Mouse (Mus musculus): ENCODE data around the gene Anapc15. TPM values are rescaled to one million over a fixed set of nuclear protein-coding genes. Genes with fewer than 3 reads are reported as not detected.

Gene Anapc15
- total RNA-seq, 2 experiments from 2014 or later, result 57.1 to 94.9 TPM

DNA sequence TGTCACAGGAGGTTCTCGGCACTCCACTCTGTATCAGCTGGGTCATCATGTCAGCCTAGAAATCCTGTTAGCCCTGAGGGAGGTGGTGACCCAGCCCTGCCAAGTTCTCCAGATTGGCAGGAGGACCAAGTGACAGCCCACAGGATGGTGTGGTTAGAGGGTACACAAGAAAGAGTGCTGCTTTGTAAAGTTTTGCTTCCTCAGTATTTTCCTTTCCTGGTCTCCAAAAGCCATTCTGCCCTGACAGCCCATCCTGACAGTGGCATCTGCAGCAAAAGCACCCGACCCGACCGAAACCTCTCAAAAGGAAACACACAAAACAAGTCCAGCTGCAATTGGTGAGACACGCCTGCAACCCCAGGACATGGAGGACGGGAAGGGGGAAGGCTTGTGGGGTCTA is 19.3 kb upstream of the Anapc15 start:
- ATAC-seq (ENCODE audit: poor library complexity, severe bottlenecking), result no peak

- peak; percentile 33; the same call in 1 of the 2 replicates for ATAC-seq (ENCODE audit: poor library complexity, severe bottlenecking)
Measured at GRCm38 (mm10) chr7:101847934-101848333, 15.6 kb upstream of the Anapc15 start.

GRCm38 (mm10) chr7:101851689-101852088 is 11.8 kb upstream of the Anapc15 start:
- ATAC-seq (ENCODE audit: poor library complexity, severe bottlenecking), result peak; percentile 63; the same call in 1 of the 2 replicates

- no peak for ATAC-seq (ENCODE audit: poor library complexity, severe bottlenecking)
Measured at GRCm38 (mm10) chr7:101852846-101853245, 10.7 kb upstream of the Anapc15 start.

- ATAC-seq (ENCODE audit: poor library complexity, severe bottlenecking), result no peak
Measured at GRCm38 (mm10) chr7:101853816-101854215, 9.7 kb upstream of the Anapc15 start.

DNA sequence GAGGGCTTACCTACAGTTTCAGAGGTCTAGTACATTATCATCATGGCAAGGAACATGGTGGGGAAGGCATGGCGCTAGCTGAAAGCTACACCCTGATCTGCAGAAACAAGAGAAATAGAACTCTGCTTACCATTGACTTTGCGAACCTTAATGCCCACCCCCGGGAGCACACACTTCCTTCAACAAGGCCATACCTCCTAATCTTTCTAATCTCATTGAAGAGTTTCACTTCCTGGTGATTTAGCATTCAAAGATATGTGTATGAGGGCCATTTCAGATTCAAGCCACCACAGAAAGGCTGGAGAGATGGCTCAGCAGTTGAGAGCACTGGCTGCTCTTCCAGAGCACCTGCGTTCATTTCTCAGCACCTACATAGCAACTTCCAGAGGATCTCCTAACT is 6.4 kb upstream of the Anapc15 start, which contains the start of gene Folr2:
Gene Folr2 (minus strand): TSS at position 101 of the 400 bp plus-strand sequence.
- 0 out of 2 replicates have a peak, but pooled peaks have one; percentile 18 for ATAC-seq (ENCODE audit: poor library complexity, severe bottlenecking)

GRCm38 (mm10) chr7:101858362-101858761 is 5.2 kb upstream of the Anapc15 start:
- peak; percentile 52 for ATAC-seq (ENCODE audit: poor library complexity, severe bottlenecking)

GRCm38 (mm10) chr7:101860978-101861377 is 2.5 kb upstream of the Anapc15 start:
- no peak for ATAC-seq (ENCODE audit: poor library complexity, severe bottlenecking)

DNA sequence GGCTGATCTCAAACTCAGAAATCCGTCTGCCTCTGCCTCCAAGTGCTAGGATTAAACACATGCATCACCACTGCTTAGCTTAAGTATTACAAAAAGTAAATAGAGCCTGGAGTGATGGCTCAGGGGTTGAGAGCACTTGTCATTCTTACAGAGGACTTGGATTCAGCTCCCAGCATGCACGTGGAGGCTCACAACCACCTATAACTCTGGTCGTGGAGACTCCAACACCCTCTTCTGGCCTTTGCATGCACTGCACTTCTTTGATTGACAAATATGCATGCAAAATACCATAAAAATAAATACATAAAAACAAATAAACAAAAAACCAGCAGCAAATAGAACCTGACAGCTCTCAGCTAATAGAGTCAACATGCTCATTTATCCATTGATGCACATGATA is 1.2 kb upstream of the Anapc15 start:
- no peak for ATAC-seq (ENCODE audit: poor library complexity, severe bottlenecking)

- ATAC-seq (ENCODE audit: poor library complexity, severe bottlenecking), result no peak
Measured at GRCm38 (mm10) chr7:101866491-101867265, 3.2 kb downstream of the Anapc15 start.

DNA sequence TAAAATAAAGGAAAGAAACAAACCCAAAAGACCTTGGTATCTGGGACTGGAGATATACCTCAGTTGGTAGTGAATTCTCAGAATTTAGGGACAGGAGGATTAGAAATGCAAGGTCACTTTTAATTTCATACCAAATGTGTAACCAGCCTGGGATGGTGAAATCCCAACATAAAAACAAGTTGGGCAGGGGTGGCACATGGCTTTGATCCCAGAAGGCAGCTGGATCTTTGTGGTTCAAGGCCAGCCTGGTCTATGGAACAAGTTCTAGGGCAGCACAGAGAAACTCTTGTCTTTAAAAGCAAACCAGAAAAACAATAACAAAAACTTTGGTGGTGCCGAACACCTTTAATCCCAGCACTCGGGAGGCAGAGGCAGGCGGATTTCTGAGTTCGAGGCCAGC is 4.0 kb downstream of the Anapc15 start:
- ATAC-seq (ENCODE audit: poor library complexity, severe bottlenecking), result no peak

DNA sequence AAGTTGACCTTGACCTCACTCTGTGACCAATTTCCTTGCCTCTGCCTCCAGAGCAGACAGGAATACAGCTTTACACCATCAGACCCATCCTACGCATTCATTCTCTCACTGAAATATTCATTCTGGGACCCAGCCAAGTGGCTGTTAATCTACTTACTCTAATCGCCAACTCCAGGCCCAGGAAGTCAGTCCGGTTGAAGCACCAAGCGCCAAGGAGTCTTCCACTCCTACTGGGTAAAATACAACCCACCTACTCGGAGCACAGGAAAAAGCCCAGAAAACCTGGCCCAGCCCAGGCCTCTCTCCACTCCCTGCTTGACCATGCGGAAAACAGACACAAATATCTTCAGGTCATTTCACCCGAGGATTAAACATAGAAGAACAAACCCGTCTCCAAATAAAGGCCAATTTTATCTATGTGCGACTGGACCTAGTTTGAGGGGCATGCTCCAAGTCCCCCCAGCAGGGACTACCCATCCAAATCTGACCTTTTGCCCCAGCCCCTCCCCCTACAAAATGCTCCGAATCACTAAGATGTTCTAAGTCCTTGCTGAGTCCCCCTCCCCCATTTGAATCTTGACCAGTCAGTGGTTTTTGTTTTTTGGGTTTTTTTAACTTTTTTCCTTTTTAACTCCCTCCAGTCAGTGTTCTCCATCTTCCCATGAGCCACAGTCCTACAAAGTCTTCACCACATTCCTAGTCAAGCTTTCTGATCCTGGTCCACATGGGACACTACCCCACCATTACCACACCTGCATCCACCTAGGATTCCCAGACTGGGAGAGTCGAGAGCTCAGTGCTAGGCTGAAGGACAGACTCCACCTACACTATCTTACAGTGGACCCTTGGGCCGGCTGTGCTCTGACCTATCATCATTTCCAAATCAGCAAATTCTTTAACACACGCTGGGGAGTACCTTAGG is 5.0 kb downstream of the Anapc15 start:
- ATAC-seq (ENCODE audit: poor library complexity, severe bottlenecking), result no peak

- ATAC-seq (ENCODE audit: poor library complexity, severe bottlenecking), result no peak
Measured at GRCm38 (mm10) chr7:101869163-101869500, 5.6 kb downstream of the Anapc15 start.

DNA sequence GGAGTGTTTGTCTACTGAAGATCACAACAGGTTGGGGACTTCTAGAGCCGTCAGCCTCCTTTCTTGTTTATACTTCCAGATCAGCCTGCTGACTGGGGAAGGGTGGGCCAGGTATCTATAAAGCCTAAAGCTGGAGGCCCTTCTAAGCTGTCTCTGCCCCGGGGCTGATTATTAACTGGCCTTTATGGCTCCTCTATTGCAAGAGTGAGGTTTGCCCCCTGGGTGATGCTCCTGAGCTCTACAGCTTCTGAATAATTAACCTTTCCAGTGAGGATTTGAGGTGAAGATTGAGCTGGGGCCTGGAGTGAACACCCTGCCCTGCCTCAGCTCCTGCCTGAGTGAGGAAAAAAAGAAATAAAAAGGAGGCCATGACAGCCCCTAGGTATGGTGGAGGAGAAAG is 7.1 kb downstream of the Anapc15 start, which contains the start of gene Folr1:
Gene Folr1 (minus strand): TSS at position 160 of the 400 bp plus-strand sequence.
- ATAC-seq (ENCODE audit: poor library complexity, severe bottlenecking), result no peak

DNA sequence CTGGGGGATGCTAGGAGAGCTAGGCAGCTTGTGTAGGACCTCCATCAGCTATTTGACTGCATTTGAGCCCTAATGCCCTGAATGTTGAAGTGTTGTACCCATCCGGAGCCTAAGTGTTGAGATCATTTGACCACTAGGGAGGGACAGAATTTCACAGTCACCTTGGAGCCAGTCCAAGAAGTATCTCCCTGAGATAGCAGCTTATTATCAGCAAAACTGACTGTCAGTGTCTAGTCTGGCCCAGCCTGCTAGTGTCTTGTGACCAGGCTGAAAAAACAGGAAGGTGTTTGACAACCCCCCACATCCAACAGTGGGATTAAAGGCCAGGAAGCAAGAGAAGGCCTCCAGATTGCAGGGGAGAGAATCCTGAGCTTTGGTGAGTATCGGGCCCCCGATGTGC is 7.8 kb downstream of the Anapc15 start:
- 0 out of 2 replicates have a peak, but pooled peaks have one; percentile 15 for ATAC-seq (ENCODE audit: poor library complexity, severe bottlenecking)

- ATAC-seq (ENCODE audit: poor library complexity, severe bottlenecking), result no peak
Measured at GRCm38 (mm10) chr7:101875978-101876377, 12.5 kb downstream of the Anapc15 start.

DNA sequence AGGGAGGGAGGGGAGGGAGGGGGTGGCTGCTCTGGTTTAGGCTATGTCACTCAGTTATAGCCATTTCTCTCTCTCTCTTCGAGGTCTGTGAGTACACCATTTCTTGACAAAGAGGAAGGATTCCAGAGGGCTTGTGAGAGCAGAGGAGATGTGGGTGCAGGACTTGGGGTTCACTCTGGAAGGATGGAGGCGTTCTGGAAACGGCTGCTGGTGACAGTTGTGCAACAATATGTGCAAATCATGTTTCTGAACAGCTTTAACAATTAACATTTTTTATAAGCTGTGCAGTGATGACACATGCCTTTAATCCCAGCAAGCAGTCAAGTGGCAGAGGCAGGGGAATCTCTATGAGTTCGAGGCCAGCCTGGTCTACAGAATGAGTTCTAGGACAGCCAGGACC is 17.3 kb downstream of the Anapc15 start:
- no peak for ATAC-seq (ENCODE audit: poor library complexity, severe bottlenecking)

DNA sequence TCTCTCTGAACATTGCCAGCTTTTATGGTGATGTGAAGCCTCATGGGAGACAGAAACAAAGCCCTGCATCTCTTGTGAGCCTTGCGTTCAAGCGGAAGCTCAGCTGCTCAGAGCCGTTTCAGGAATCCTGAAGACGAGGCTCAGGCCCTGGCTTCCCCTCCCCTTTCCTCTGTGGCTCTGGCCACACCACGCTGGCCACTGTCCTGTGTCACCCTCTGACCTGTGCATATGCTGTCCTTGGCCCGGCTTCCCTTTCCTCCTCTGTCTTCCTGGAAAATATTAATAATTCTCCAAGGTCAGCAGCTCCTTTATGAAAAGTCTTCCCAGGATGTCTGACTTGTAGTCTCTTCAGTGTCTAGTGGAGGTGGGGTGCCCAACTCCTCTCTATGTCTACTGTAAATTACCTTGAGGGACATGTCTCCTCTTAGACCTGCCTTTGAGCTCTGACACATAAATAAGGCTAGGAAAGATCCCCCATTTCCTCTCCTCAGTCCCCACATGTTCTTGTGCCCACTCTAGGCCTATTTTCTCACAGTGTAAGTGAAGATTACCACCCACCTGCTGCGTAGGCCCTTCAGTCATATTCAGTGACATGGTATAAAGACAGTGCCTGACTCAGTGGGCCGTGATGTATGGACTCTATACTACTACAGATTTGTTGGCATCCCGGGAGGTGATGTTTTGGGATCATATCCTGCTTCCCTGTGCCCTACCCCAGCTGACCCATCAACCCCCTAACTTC is 19.1 kb downstream of the Anapc15 start:
- ATAC-seq (ENCODE audit: poor library complexity, severe bottlenecking), result no peak

DNA sequence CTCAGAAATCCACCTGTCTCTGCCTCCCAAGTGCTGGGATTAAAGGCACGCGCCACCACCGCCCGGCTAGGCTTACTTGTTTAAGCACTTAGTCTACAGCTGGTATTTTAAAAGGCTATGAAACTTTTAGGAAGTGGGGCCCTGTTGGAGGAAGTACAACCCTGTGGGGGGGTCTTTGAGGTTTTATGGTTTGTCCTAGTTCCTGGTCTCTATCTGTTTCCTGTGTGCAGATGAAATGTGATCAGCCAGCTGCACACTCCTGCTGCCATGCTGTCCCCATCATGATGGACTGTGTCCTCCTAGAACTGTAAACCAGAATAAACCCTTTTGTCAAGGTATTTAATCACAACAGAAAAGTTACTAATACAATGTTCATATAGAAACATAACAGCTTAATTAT is 20.6 kb downstream of the Anapc15 start:
- no peak for ATAC-seq (ENCODE audit: poor library complexity, severe bottlenecking)

GRCm38 (mm10) chr7:101886274-101886673 is 22.8 kb downstream of the Anapc15 start:
- no peak for ATAC-seq (ENCODE audit: poor library complexity, severe bottlenecking)

DNA sequence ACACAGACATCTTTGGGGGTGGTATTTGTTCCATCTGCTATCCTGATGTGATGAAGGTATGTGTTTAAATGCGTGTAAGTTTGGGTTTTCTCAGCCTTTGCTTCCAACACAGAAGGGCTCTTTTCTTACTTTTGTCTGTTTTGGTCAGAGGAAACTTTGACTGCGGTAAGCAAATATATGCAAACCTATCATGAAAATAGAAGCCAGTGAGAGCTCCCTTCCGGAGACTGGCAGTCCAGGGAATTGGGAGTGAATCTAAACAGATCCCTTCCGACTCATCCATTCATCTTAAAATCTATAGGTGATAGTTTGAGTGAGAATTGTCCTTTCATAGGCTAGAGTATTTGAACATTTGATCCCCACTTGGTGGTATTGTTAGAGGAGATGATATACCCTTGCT is 24.9 kb downstream of the Anapc15 start:
- no peak for ATAC-seq (ENCODE audit: poor library complexity, severe bottlenecking)

Data from megakaryocyte, adult 5-6 weeks (primary cell).